Mouse (Mus musculus) G1E (cell line): Measurements from ENCODE around the gene Arid5b.

Experiments used
- CTCF ChIP-seq: IDR thresholded peaks from 2 replicates; pipeline ENCODE4 v1.5.1; 2012; ENCODE audit warnings: low read depth, low read length, inconsistent platforms, mixed read lengths
- GATA1 ChIP-seq: IDR thresholded peaks from 2 replicates; pipeline ENCODE4 v1.6.1; 2012; ENCODE audit warnings: borderline replicate concordance, low read length, inconsistent platforms, mixed read lengths
- POLR2AphosphoS5 ChIP-seq: IDR thresholded peaks from 2 replicates; pipeline ENCODE4 v1.6.1; 2012; ENCODE audit warnings: low read depth, low read length, inconsistent platforms; ENCODE audit not compliant: insufficient replicate concordance
- TAL1 ChIP-seq: conservative IDR thresholded peaks from 2 replicates; pipeline ENCODE4 v1.6.1; 2012; ENCODE audit warnings: low read depth, low read length, inconsistent platforms, mixed read lengths

GRCm38 (mm10) chr10:68067961-68068360 is 210.6 kb downstream of the Arid5b start:
- TF ChIP-seq CTCF (no peak), TAL1 (no peak), POLR2AphosphoS5 (no peak), GATA1 (no peak)
